Mouse (Mus musculus): ENCODE measurements at regions not wholly inside any gene's neighbourhood (a gene's known extent, or its start where the extent isn't known, plus 50 kb on each side); places are given as distances from the start of the nearest gene placed in this dataset.

- no peaks in the 10 kb centered on the region for H3K9me3 ChIP-seq (replicated peaks; ENCODE audit: low read length)
- ATAC-seq (replicated peaks; ENCODE audit: low FRiP score, low read depth) (no peak), DNase-seq (ENCODE audit: low spot score) (no peak)
- TF ChIP-seq CTCF (IDR thresholded peaks at IDR 0.05; ENCODE audit: low read depth): no peak
- H3K27me3 ChIP-seq (ENCODE audit: insufficient read depth, low read length): no peaks in the 10 kb centered on the region
- H3K4me3 ChIP-seq (replicated peaks; ENCODE audit: low read depth, low read length): no peak overlapping the region
- H3K36me3 ChIP-seq (ENCODE audit: insufficient read depth, low read length): no peaks in the 10 kb centered on the region
- WGBS: 52% methylated on average over 3 of the region's 3 CpGs
- no peak overlapping the region for H3K4me2 ChIP-seq (ENCODE audit: low read length)
- no peak overlapping the region for H3K9ac ChIP-seq (ENCODE audit: low read depth, low read length)
- H3K27ac ChIP-seq: no peak overlapping the region
- H3K4me1 ChIP-seq (replicated peaks; ENCODE audit: insufficient read depth, low read length): no peaks in the 10 kb centered on the region
Observed at GRCm38 (mm10) chr7:119279896-119280661, 95.7 kb upstream of the Gpr139 start.

GRCm38 (mm10) chr7:119272621-119273020 is 88.2 kb upstream of the Gpr139 start:
- Histone ChIP-seq H3K9me3 (replicated peaks; ENCODE audit: low read length) (no peaks in the 10 kb centered on the region), H3K9ac (ENCODE audit: low read depth, low read length) (no peak overlapping the region), H3K27me3 (ENCODE audit: insufficient read depth, low read length) (no peaks in the 10 kb centered on the region), H3K36me3 (ENCODE audit: insufficient read depth, low read length) (no peaks in the 10 kb centered on the region), H3K4me2 (ENCODE audit: low read length) (no peak overlapping the region), H3K4me3 (replicated peaks; ENCODE audit: low read depth, low read length) (no peak overlapping the region), H3K4me1 (replicated peaks; ENCODE audit: insufficient read depth, low read length) (no peaks in the 10 kb centered on the region), H3K27ac (no peak overlapping the region)
- ATAC-seq (replicated peaks; ENCODE audit: low FRiP score, low read depth) (no peak), DNase-seq (ENCODE audit: low spot score) (no peak)
- 67% methylated on average over 3 of the region's 3 CpGs for WGBS
- TF ChIP-seq CTCF (IDR thresholded peaks at IDR 0.05; ENCODE audit: low read depth): no peak

DNA sequence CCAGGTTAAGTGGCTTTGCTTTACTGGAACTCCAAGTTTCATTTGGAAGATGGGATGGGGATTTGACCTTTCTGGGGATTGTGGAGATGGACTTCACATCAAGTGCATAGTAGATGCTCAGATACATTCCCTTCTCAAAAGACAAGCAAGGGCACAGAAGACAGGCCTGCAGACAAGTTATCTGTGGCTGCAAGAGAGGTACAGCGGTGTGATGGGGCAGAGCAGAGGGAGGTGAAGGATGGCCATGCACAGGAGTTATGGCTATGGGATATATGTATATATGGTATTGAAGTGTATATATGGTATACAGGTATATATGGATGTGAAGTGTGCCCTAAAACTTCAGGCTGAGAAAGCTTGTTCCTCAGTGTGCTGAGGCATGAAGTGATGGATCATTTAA is 87.0 kb upstream of the Gpr139 start:
- H3K27me3 ChIP-seq (ENCODE audit: insufficient read depth, low read length): no peaks in the 10 kb centered on the region
- ATAC-seq (replicated peaks; ENCODE audit: low FRiP score, low read depth) (no peak), DNase-seq (ENCODE audit: low spot score) (no peak)
- H3K4me3 ChIP-seq (replicated peaks; ENCODE audit: low read depth, low read length): no peak overlapping the region
- 92% methylated on average over 1 of the region's 1 CpGs for WGBS
- H3K4me1 ChIP-seq (replicated peaks; ENCODE audit: insufficient read depth, low read length): no peaks in the 10 kb centered on the region
- H3K4me2 ChIP-seq (ENCODE audit: low read length): no peak overlapping the region
- TF ChIP-seq CTCF (IDR thresholded peaks at IDR 0.05; ENCODE audit: low read depth): no peak
- H3K9me3 ChIP-seq (replicated peaks; ENCODE audit: low read length): no peaks in the 10 kb centered on the region
- no peaks in the 10 kb centered on the region for H3K36me3 ChIP-seq (ENCODE audit: insufficient read depth, low read length)
- no peak overlapping the region for H3K27ac ChIP-seq
- H3K9ac ChIP-seq (ENCODE audit: low read depth, low read length): no peak overlapping the region

GRCm38 (mm10) chr7:119270826-119271420 is 86.5 kb upstream of the Gpr139 start:
- Histone ChIP-seq H3K4me3 (replicated peaks; ENCODE audit: low read depth, low read length) (no peak overlapping the region), H3K27ac (no peak overlapping the region), H3K4me1 (replicated peaks; ENCODE audit: insufficient read depth, low read length) (no peaks in the 10 kb centered on the region), H3K4me2 (ENCODE audit: low read length) (no peak overlapping the region), H3K9me3 (replicated peaks; ENCODE audit: low read length) (no peaks in the 10 kb centered on the region), H3K27me3 (ENCODE audit: insufficient read depth, low read length) (no peaks in the 10 kb centered on the region), H3K9ac (ENCODE audit: low read depth, low read length) (no peak overlapping the region), H3K36me3 (ENCODE audit: insufficient read depth, low read length) (no peaks in the 10 kb centered on the region)
- ATAC-seq (replicated peaks; ENCODE audit: low FRiP score, low read depth) (no peak), DNase-seq (ENCODE audit: low spot score) (no peak)
- 62% methylated on average over 8 of the region's 8 CpGs for WGBS
- TF ChIP-seq CTCF (IDR thresholded peaks at IDR 0.05; ENCODE audit: low read depth): no peak

DNA sequence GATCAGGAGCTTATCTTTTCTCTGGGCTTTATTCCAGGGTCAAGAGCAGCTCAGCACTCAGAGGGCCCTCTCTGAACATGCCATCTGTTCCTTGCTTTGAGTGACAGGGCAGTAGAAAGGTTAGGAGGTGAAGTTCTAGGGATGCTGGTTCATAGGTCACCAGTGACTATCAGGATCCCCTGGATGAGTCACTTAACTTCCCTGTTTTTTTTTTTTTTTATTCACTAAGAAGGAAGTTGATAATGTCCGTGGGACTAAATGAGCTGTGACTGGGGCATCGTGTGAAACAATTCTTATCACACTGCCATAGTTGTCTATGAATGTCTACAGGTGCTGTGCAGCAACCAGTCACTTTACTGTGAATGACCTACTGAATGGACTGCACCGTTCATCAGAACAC is 73.8 kb upstream of the Gpr139 start:
- H3K36me3 ChIP-seq (ENCODE audit: insufficient read depth, low read length): no peaks in the 10 kb centered on the region
- WGBS: 64% methylated on average over 3 of the region's 3 CpGs
- no peak for ATAC-seq (replicated peaks; ENCODE audit: low FRiP score, low read depth)

GRCm38 (mm10) chr7:119256916-119257315 is 72.5 kb upstream of the Gpr139 start:
- Histone ChIP-seq H3K9ac (ENCODE audit: low read depth, low read length) (no peak overlapping the region), H3K4me1 (replicated peaks; ENCODE audit: insufficient read depth, low read length) (no peaks in the 10 kb centered on the region), H3K9me3 (replicated peaks; ENCODE audit: low read length) (no peaks in the 10 kb centered on the region), H3K4me3 (replicated peaks; ENCODE audit: low read depth, low read length) (no peak overlapping the region), H3K27me3 (ENCODE audit: insufficient read depth, low read length) (no peaks in the 10 kb centered on the region), H3K36me3 (ENCODE audit: insufficient read depth, low read length) (no peaks in the 10 kb centered on the region), H3K4me2 (ENCODE audit: low read length) (no peak overlapping the region), H3K27ac (no peak overlapping the region)
- no peak for DNase-seq (ENCODE audit: low spot score)
- 77% methylated on average over 3 of the region's 3 CpGs for WGBS
- ATAC-seq (replicated peaks; ENCODE audit: low FRiP score, low read depth): no peak
- TF ChIP-seq CTCF (IDR thresholded peaks at IDR 0.05; ENCODE audit: low read depth): no peak

More for the DNA sequence above, 73.8 kb upstream of the Gpr139 start:
- no peak overlapping the region for H3K27ac ChIP-seq
- TF ChIP-seq CTCF (IDR thresholded peaks at IDR 0.05; ENCODE audit: low read depth): no peak
- no peaks in the 10 kb centered on the region for H3K9me3 ChIP-seq (replicated peaks; ENCODE audit: low read length)
- H3K9ac ChIP-seq (ENCODE audit: low read depth, low read length): no peak overlapping the region
- DNase-seq (ENCODE audit: low spot score): no peak
- H3K4me1 ChIP-seq (replicated peaks; ENCODE audit: insufficient read depth, low read length): no peaks in the 10 kb centered on the region
- H3K4me2 ChIP-seq (ENCODE audit: low read length): no peak overlapping the region
- no peak overlapping the region for H3K4me3 ChIP-seq (replicated peaks; ENCODE audit: low read depth, low read length)
- no peaks in the 10 kb centered on the region for H3K27me3 ChIP-seq (ENCODE audit: insufficient read depth, low read length)

Measured in kidney, postnatal 0 days (tissue).